Comparison of ENCODE assay signal across 9 mouse cellular contexts in genomic region chr7:4843604-4844244, GRCm38 (mm10). TPM values are rescaled to one million over a fixed set of nuclear protein-coding genes. Genes with fewer than 3 reads are reported as not detected.
DNase-seq lines count a peak whose midpoint lies in the region; ATAC-seq and TF ChIP-seq lines count a peak whose summit lies in the region.
"Had no signal": no experiment of that assay in that cellular context is flagged by ENCODE, and none has a peak within 500 bp of the region (broad histone marks: within the 10 kb centered on the region; RNA-seq: fewer than 3 reads in every experiment).

No protein-coding gene starts in this region.

- no peak for TF ChIP-seq EP300 in stomach, postnatal 0 days (optimal IDR thresholded peaks at IDR 0.05)

- H3K4me1 ChIP-seq in heart, embryonic 10.5 days: peaks cover 28% of the 10 kb centered on the region
- peaks cover 10% of the 10 kb centered on the region for H3K4me1 ChIP-seq in embryonic facial prominence, embryonic 11.5 days (ENCODE audit: control insufficient read depth, insufficient read depth, low read length)
- peaks cover 18% of the 10 kb centered on the region for H3K4me1 ChIP-seq in intestine, embryonic 15.5 days (replicated peaks)
- peaks cover 33% of the 10 kb centered on the region for H3K4me1 ChIP-seq in midbrain, embryonic 10.5 days
- H3K4me1 ChIP-seq in stomach, postnatal 0 days (replicated peaks; ENCODE audit: control insufficient read depth, insufficient read depth): peaks cover 2% of the 10 kb centered on the region; the same call in 1 of the 2 replicates

- no peak overlapping the region for H3K27ac ChIP-seq in heart, embryonic 10.5 days
- no peak overlapping the region for H3K27ac ChIP-seq in embryonic facial prominence, embryonic 11.5 days (replicated peaks; ENCODE audit: low read depth, low read length)
- H3K27ac ChIP-seq in intestine, embryonic 15.5 days: no peak overlapping the region
- H3K27ac ChIP-seq in midbrain, embryonic 10.5 days (replicated peaks): peak overlapping the region; percentile 67
- H3K27ac ChIP-seq in stomach, postnatal 0 days (replicated peaks): no peak overlapping the region

- ATAC-seq in embryonic facial prominence, embryonic 11.5 days (replicated peaks; ENCODE audit: insufficient number of reproducible peaks, low FRiP score, low TSS enrichment, low read depth): peak; percentile 17
- ATAC-seq in intestine, embryonic 15.5 days: peak; percentile 16; the same call in 1 of the 2 replicates
- peak; percentile 13; the same call in 1 of the 2 replicates for ATAC-seq in stomach, postnatal 0 days (ENCODE audit: low FRiP score, low TSS enrichment)

- 1% methylated on average over 34 of the region's 34 CpGs for WGBS in heart, embryonic 10.5 days
- WGBS in embryonic facial prominence, embryonic 11.5 days: under 1% methylated on average over 34 of the region's 34 CpGs
- 1% methylated on average over 34 of the region's 34 CpGs for WGBS in intestine, embryonic 15.5 days
- WGBS in midbrain, embryonic 10.5 days: under 1% methylated on average over 34 of the region's 34 CpGs
- WGBS in stomach, postnatal 0 days: 2% methylated on average over 32 of the region's 34 CpGs

- peak overlapping the region; percentile 52 for H3K4me3 ChIP-seq in heart, embryonic 10.5 days
- peak overlapping the region; percentile 39 for H3K4me3 ChIP-seq in embryonic facial prominence, embryonic 11.5 days (ENCODE audit: low read depth, low read length)
- H3K4me3 ChIP-seq in intestine, embryonic 15.5 days (replicated peaks): peak overlapping the region; percentile 41
- H3K4me3 ChIP-seq in midbrain, embryonic 10.5 days: peak overlapping the region; percentile 65
- peak overlapping the region; percentile 37 for H3K4me3 ChIP-seq in stomach, postnatal 0 days (ENCODE audit: low read depth, low read length)

- no peak for TF ChIP-seq CTCF in stomach, postnatal 0 days (IDR thresholded peaks at IDR 0.05; ENCODE audit: low read depth)

- intact Hi-C loops in heart, postnatal 10 days (cut with DNase I): no loop called here

- peaks cover 6% of the 10 kb centered on the region; the same call in 1 of the 2 replicates for H3K9me3 ChIP-seq in heart, embryonic 10.5 days
- no peaks in the 10 kb centered on the region for H3K9me3 ChIP-seq in embryonic facial prominence, embryonic 11.5 days (replicated peaks; ENCODE audit: control insufficient read depth, low read length)
- H3K9me3 ChIP-seq in intestine, embryonic 15.5 days: no peaks in the 10 kb centered on the region
- H3K9me3 ChIP-seq in midbrain, embryonic 10.5 days (replicated peaks): 0 out of 2 replicates have a peak, but pooled peaks cover 6% of the 10 kb centered on the region
- no peaks in the 10 kb centered on the region for H3K9me3 ChIP-seq in stomach, postnatal 0 days (ENCODE audit: control insufficient read depth, low read length)
- H3K9me3 ChIP-seq: G1E had no signal

- peak overlapping the region; percentile 32 for H3K9ac ChIP-seq in embryonic facial prominence, embryonic 11.5 days (replicated peaks; ENCODE audit: low read length)
- H3K9ac ChIP-seq in intestine, embryonic 15.5 days: 0 out of 2 replicates have a peak overlapping the region, but pooled peaks have one; percentile 22
- H3K9ac ChIP-seq in stomach, postnatal 0 days (ENCODE audit: low read length): no peak overlapping the region

- peaks cover 83% of the 10 kb centered on the region for H3K27me3 ChIP-seq in heart, embryonic 10.5 days (ENCODE audit: insufficient read depth, poor library complexity, severe bottlenecking)
- H3K27me3 ChIP-seq in embryonic facial prominence, embryonic 11.5 days (ENCODE audit: control insufficient read depth, insufficient read depth, low read length): peaks cover 28% of the 10 kb centered on the region
- peaks cover 39% of the 10 kb centered on the region for H3K27me3 ChIP-seq in intestine, embryonic 15.5 days (replicated peaks)
- H3K27me3 ChIP-seq in midbrain, embryonic 10.5 days (ENCODE audit: low read depth, poor library complexity, severe bottlenecking): peaks cover 82% of the 10 kb centered on the region
- H3K27me3 ChIP-seq in stomach, postnatal 0 days (ENCODE audit: control insufficient read depth, insufficient read depth, low read length): peaks cover 4% of the 10 kb centered on the region; the same call in 1 of the 2 replicates

- H3K4me2 ChIP-seq in embryonic facial prominence, embryonic 11.5 days (ENCODE audit: low read depth, low read length): peak overlapping the region; percentile 86
- H3K4me2 ChIP-seq in intestine, embryonic 15.5 days (replicated peaks): peak overlapping the region; percentile 91
- H3K4me2 ChIP-seq in stomach, postnatal 0 days (replicated peaks; ENCODE audit: low read depth): peak overlapping the region; percentile 74

- peak; percentile 76 for DNase-seq in heart, embryonic 10.5 days (ENCODE audit: low spot score)
- no peak for DNase-seq in heart, postnatal 10 days
- peak; percentile 57 for DNase-seq in ES-CJ7 (ENCODE audit: low read depth, low spot score)
- peak; percentile 76 for DNase-seq in embryonic facial prominence, embryonic 11.5 days (ENCODE audit: low spot score)
- DNase-seq in midbrain, embryonic 10.5 days (ENCODE audit: low spot score): peak; percentile 79
- DNase-seq in stomach, postnatal 0 days (ENCODE audit: low spot score): no peak
- no peak for DNase-seq in B cell, adult 2 months

- H3K36me3 ChIP-seq in heart, embryonic 10.5 days: no peaks in the 10 kb centered on the region
- no peaks in the 10 kb centered on the region for H3K36me3 ChIP-seq in embryonic facial prominence, embryonic 11.5 days (replicated peaks; ENCODE audit: control insufficient read depth, insufficient read depth, low read depth, low read length)
- H3K36me3 ChIP-seq in intestine, embryonic 15.5 days: no peaks in the 10 kb centered on the region
- no peaks in the 10 kb centered on the region for H3K36me3 ChIP-seq in midbrain, embryonic 10.5 days
- no peaks in the 10 kb centered on the region for H3K36me3 ChIP-seq in stomach, postnatal 0 days (ENCODE audit: control insufficient read depth, insufficient read depth, low read length)
- H3K36me3 ChIP-seq: G1E had no signal

RNA-seq across cellular contexts. Expression of gene Shisa7, which starts 0.8 kb away (rescaled TPM):
- polyA plus RNA-seq in heart, embryonic 10.5 days (2016; fragmentation: Nextera tagmentation; extraction: Ambion mirVana): 0.14 TPM in 1 of 2 replicates, not detected in the other
- total RNA-seq in heart, postnatal 10 days (2021): under 1 TPM in 1 of 2 experiments, not detected in 1; 0.15 TPM
- 0.72 TPM in 2 replicates for polyA plus RNA-seq in embryonic facial prominence, embryonic 11.5 days (2014; fragmentation: Nextera tagmentation; extraction: Ambion mirVana)
- polyA plus RNA-seq in intestine, embryonic 15.5 days (2015; fragmentation: Nextera tagmentation; extraction: Ambion mirVana): 0.21 and 0.27 TPM in 2 replicates
- 0.28 and 1.1 TPM in 2 replicates for polyA plus RNA-seq in midbrain, embryonic 10.5 days (2016; fragmentation: Nextera tagmentation; extraction: Ambion mirVana)
- polyA plus RNA-seq in stomach, postnatal 0 days (2015; fragmentation: Nextera tagmentation; extraction: Ambion mirVana): 0.15 and 0.16 TPM in 2 replicates
- polyA plus RNA-seq: G1E had no signal

RNA-seq across cellular contexts. Expression of gene Isoc2b, which starts 26.3 kb away (rescaled TPM):
- polyA plus RNA-seq in heart, embryonic 10.5 days (2016; fragmentation: Nextera tagmentation; extraction: Ambion mirVana): 3.9 TPM in 2 replicates
- total RNA-seq in heart, postnatal 10 days (2021): 1 to 10 TPM; 3.6 to 4.7 TPM
- polyA plus RNA-seq in embryonic facial prominence, embryonic 11.5 days (2014; fragmentation: Nextera tagmentation; extraction: Ambion mirVana): 2.4 and 2.9 TPM in 2 replicates
- polyA plus RNA-seq in intestine, embryonic 15.5 days (2015; fragmentation: Nextera tagmentation; extraction: Ambion mirVana): 9.7 and 15.5 TPM in 2 replicates
- polyA plus RNA-seq in midbrain, embryonic 10.5 days (2016; fragmentation: Nextera tagmentation; extraction: Ambion mirVana): 2.8 and 4.1 TPM in 2 replicates
- polyA plus RNA-seq in stomach, postnatal 0 days (2015; fragmentation: Nextera tagmentation; extraction: Ambion mirVana): 17.5 and 21.7 TPM in 2 replicates

RNA-seq across cellular contexts. Expression of gene Ube2s, which starts 31.3 kb away (rescaled TPM):
- polyA plus RNA-seq in heart, embryonic 10.5 days (2016; fragmentation: Nextera tagmentation; extraction: Ambion mirVana): 337 and 447 TPM in 2 replicates
- total RNA-seq in heart, postnatal 10 days (2021): 100 to 1,000 TPM; 149 to 152 TPM
- polyA plus RNA-seq in embryonic facial prominence, embryonic 11.5 days (2014; fragmentation: Nextera tagmentation; extraction: Ambion mirVana): 453 and 487 TPM in 2 replicates
- 303 and 321 TPM in 2 replicates for polyA plus RNA-seq in intestine, embryonic 15.5 days (2015; fragmentation: Nextera tagmentation; extraction: Ambion mirVana)
- polyA plus RNA-seq in midbrain, embryonic 10.5 days (2016; fragmentation: Nextera tagmentation; extraction: Ambion mirVana): 357 and 426 TPM in 2 replicates
- 95.5 and 111 TPM in 2 replicates for polyA plus RNA-seq in stomach, postnatal 0 days (2015; fragmentation: Nextera tagmentation; extraction: Ambion mirVana)

RNA-seq across cellular contexts. Expression of gene Isoc2a, which starts 33.2 kb away (rescaled TPM):
- polyA plus RNA-seq in heart, embryonic 10.5 days (2016; fragmentation: Nextera tagmentation; extraction: Ambion mirVana): 1.3 TPM in 2 replicates
- total RNA-seq in heart, postnatal 10 days (2021): 10 to 100 TPM; 15.8 to 16.3 TPM
- 0.70 and 0.72 TPM in 2 replicates for polyA plus RNA-seq in embryonic facial prominence, embryonic 11.5 days (2014; fragmentation: Nextera tagmentation; extraction: Ambion mirVana)
- 0.68 and 1.0 TPM in 2 replicates for polyA plus RNA-seq in intestine, embryonic 15.5 days (2015; fragmentation: Nextera tagmentation; extraction: Ambion mirVana)
- polyA plus RNA-seq in midbrain, embryonic 10.5 days (2016; fragmentation: Nextera tagmentation; extraction: Ambion mirVana): 0.64 and 0.70 TPM in 2 replicates
- 0.56 and 0.67 TPM in 2 replicates for polyA plus RNA-seq in stomach, postnatal 0 days (2015; fragmentation: Nextera tagmentation; extraction: Ambion mirVana)

RNA-seq across cellular contexts. Expression of gene Rpl28, which starts 51.0 kb away (rescaled TPM):
- 314 and 329 TPM in 2 replicates for polyA plus RNA-seq in heart, embryonic 10.5 days (2016; fragmentation: Nextera tagmentation; extraction: Ambion mirVana)
- total RNA-seq in heart, postnatal 10 days (2021): 100 to 1,000 TPM; 630 to 679 TPM
- polyA plus RNA-seq in embryonic facial prominence, embryonic 11.5 days (2014; fragmentation: Nextera tagmentation; extraction: Ambion mirVana): 149 and 169 TPM in 2 replicates
- polyA plus RNA-seq in intestine, embryonic 15.5 days (2015; fragmentation: Nextera tagmentation; extraction: Ambion mirVana): 328 and 339 TPM in 2 replicates
- 339 and 383 TPM in 2 replicates for polyA plus RNA-seq in midbrain, embryonic 10.5 days (2016; fragmentation: Nextera tagmentation; extraction: Ambion mirVana)
- polyA plus RNA-seq in stomach, postnatal 0 days (2015; fragmentation: Nextera tagmentation; extraction: Ambion mirVana): 322 and 359 TPM in 2 replicates

Comparison
In these comparisons a context has a peak if more than half of its experiments do, and no peak if none do; other contexts are left out.
1. DNase-seq: peak in heart, embryonic 10.5 days (single experiment), ES-CJ7 (single experiment), embryonic facial prominence, embryonic 11.5 days (single experiment) and midbrain, embryonic 10.5 days (single experiment); none in heart, postnatal 10 days (0 of 2), stomach, postnatal 0 days (single experiment) and B cell, adult 2 months (0 of 2).
2. Peak in every context shown above with its lines, with median percentiles within 50 percentile points of each other: H3K4me3 ChIP-seq, ATAC-seq and H3K4me2 ChIP-seq.